ENCODE assay signal across 13 mouse cellular contexts in the genomic region with DNA sequence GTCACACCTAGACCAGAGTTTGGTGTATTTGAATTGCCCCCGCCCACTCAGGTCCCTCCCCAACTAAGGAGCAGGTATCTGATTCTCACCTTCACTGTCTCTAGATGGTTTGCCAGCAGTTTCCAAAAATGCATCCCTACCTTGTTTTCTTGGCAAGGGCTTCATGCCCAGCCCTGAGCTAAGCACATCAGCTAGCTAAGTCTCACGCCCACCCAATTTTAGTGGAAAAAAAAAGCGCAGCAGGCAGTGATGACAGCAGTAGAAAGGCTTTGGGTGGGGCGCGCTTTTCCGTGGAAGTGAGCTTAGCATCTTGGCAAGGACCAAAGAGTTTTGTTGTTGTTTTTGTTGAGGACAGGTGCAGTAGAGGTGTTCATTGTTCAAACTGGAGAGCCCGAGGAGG. TPM values are rescaled to one million over a fixed set of nuclear protein-coding genes. Genes with fewer than 3 reads are reported as not detected.
A peak's percentile ranks its signal among the peaks of the same experiment; 100 is the strongest.
DNase-seq lines count a peak whose midpoint lies in the region; ATAC-seq lines count a peak whose summit lies in the region.
"Had no signal": no experiment of that assay in that cellular context is flagged by ENCODE, and none has a peak within 500 bp of the region (broad histone marks: within the 10 kb centered on the region; RNA-seq: fewer than 3 reads in every experiment).

A gene (minus strand): TSS at position 101 of the 400 bp plus-strand sequence.

- no peaks in the 10 kb centered on the region for H3K9me3 ChIP-seq in heart, embryonic 11.5 days (replicated peaks; ENCODE audit: control insufficient read depth, low read length)
- no peaks in the 10 kb centered on the region for H3K9me3 ChIP-seq in intestine, embryonic 15.5 days
- H3K9me3 ChIP-seq in neural tube, embryonic 13.5 days, result no peaks in the 10 kb centered on the region

- no peak for ATAC-seq in heart, embryonic 11.5 days (replicated peaks; ENCODE audit: insufficient number of reproducible peaks, low FRiP score, low TSS enrichment)
- no peak for ATAC-seq in intestine, embryonic 15.5 days
- no peak for ATAC-seq in neural tube, embryonic 13.5 days (ENCODE audit: low read depth)
- ATAC-seq: inflammation-experienced regulatory T-cells, adult 6 months had no signal

- H3K9ac ChIP-seq in heart, embryonic 11.5 days (ENCODE audit: low read depth, low read length), result no peak within 1 kb of the TSS
- H3K9ac ChIP-seq in intestine, embryonic 15.5 days, result no peak within 1 kb of the TSS
- 0 out of 2 replicates have a peak within 1 kb of the TSS, but pooled peaks have one; percentile 5 for H3K9ac ChIP-seq in neural tube, embryonic 13.5 days

- no peak within 1 kb of the TSS for H3K27ac ChIP-seq in heart, embryonic 11.5 days (ENCODE audit: low read depth, low read length)
- H3K27ac ChIP-seq in intestine, embryonic 15.5 days, result no peak within 1 kb of the TSS
- no peak within 1 kb of the TSS for H3K27ac ChIP-seq in neural tube, embryonic 13.5 days (replicated peaks)
- H3K27ac ChIP-seq: macrophage had no signal

- DNase-seq in heart, postnatal 25 days (ENCODE audit: low spot score), result no peak
- DNase-seq in right cerebral cortex, adult 18-20 months, result peak; percentile 12
- DNase-seq in right cerebral cortex, postnatal 4 days, result no peak
- no peak for DNase-seq in urinary bladder, postnatal 14 days (ENCODE audit: low spot score)
- DNase-seq in adrenal gland, adult 18-20 months (ENCODE audit: low spot score in 2 of 2), result no peak
- DNase-seq: B cell, adult 2 months; cerebellum, adult 11-12 months had no signal

- intact Hi-C loops in heart, postnatal 25 days (cut with DNase I), result no loop called here

- 29% methylated on average over 7 of the region's 7 CpGs for WGBS in heart, embryonic 11.5 days (ENCODE audit: insufficient replicate concordance)
- 28% methylated on average over 7 of the region's 7 CpGs for WGBS in intestine, embryonic 15.5 days
- WGBS in neural tube, embryonic 13.5 days, result 24% methylated on average over 7 of the region's 7 CpGs

- peaks cover 47% of the 10 kb centered on the region for H3K27me3 ChIP-seq in heart, embryonic 11.5 days (ENCODE audit: control insufficient read depth, insufficient read depth, low read length)
- H3K27me3 ChIP-seq in intestine, embryonic 15.5 days (replicated peaks), result peaks cover 41% of the 10 kb centered on the region
- peaks cover 54% of the 10 kb centered on the region for H3K27me3 ChIP-seq in neural tube, embryonic 13.5 days

- no peak within 1 kb of the TSS for H3K4me3 ChIP-seq in heart, embryonic 11.5 days (ENCODE audit: low read depth, low read length)
- peak within 1 kb of the TSS; percentile 11; the same call in 1 of the 2 replicates for H3K4me3 ChIP-seq in intestine, embryonic 15.5 days (replicated peaks)
- no peak within 1 kb of the TSS for H3K4me3 ChIP-seq in neural tube, embryonic 13.5 days

- H3K36me3 ChIP-seq in heart, embryonic 11.5 days (ENCODE audit: control insufficient read depth, insufficient read depth, low read length), result no peaks in the 10 kb centered on the region
- H3K36me3 ChIP-seq in intestine, embryonic 15.5 days, result no peaks in the 10 kb centered on the region
- H3K36me3 ChIP-seq in neural tube, embryonic 13.5 days, result no peaks in the 10 kb centered on the region

- H3K4me1 ChIP-seq in heart, embryonic 11.5 days (ENCODE audit: control insufficient read depth, insufficient read depth, low read length), result no peaks in the 10 kb centered on the region
- 0 out of 2 replicates have a peak, but pooled peaks cover 4% of the 10 kb centered on the region for H3K4me1 ChIP-seq in intestine, embryonic 15.5 days (replicated peaks)
- peaks cover 9% of the 10 kb centered on the region; the same call in 1 of the 2 replicates for H3K4me1 ChIP-seq in neural tube, embryonic 13.5 days (replicated peaks)

- H3K4me2 ChIP-seq in heart, embryonic 11.5 days, result peak within 1 kb of the TSS; percentile 41
- H3K4me2 ChIP-seq in intestine, embryonic 15.5 days (replicated peaks), result peak within 1 kb of the TSS; percentile 46
- 0 out of 2 replicates have a peak within 1 kb of the TSS, but pooled peaks have one; percentile 16 for H3K4me2 ChIP-seq in neural tube, embryonic 13.5 days

RNA-seq across cellular contexts. Expression of the gene that starts here (rescaled TPM):
- polyA plus RNA-seq in heart, embryonic 11.5 days (2014; fragmentation: Nextera tagmentation; extraction: Ambion mirVana), result 0.11 TPM in 1 of 2 replicates, not detected in the other
- total RNA-seq in heart, postnatal 25 days (2021), result under 1 TPM in 1 of 2 experiments, not detected in 1; 0.14 TPM
- polyA plus RNA-seq in intestine, embryonic 15.5 days (2015; fragmentation: Nextera tagmentation; extraction: Ambion mirVana), result not detected in 2 replicates
- polyA plus RNA-seq in neural tube, embryonic 13.5 days (2015; fragmentation: Nextera tagmentation; extraction: Ambion mirVana), result not detected in 2 replicates
- total RNA-seq in adrenal gland, adult 18-20 months (2021), result not detected
- polyA plus RNA-seq: inflammation-experienced regulatory T-cells, adult 6 months; macrophage; stomach, embryonic 16.5 days had no signal
